Comparison of ENCODE assay signal across 18 mouse cellular contexts in the genomic region with DNA sequence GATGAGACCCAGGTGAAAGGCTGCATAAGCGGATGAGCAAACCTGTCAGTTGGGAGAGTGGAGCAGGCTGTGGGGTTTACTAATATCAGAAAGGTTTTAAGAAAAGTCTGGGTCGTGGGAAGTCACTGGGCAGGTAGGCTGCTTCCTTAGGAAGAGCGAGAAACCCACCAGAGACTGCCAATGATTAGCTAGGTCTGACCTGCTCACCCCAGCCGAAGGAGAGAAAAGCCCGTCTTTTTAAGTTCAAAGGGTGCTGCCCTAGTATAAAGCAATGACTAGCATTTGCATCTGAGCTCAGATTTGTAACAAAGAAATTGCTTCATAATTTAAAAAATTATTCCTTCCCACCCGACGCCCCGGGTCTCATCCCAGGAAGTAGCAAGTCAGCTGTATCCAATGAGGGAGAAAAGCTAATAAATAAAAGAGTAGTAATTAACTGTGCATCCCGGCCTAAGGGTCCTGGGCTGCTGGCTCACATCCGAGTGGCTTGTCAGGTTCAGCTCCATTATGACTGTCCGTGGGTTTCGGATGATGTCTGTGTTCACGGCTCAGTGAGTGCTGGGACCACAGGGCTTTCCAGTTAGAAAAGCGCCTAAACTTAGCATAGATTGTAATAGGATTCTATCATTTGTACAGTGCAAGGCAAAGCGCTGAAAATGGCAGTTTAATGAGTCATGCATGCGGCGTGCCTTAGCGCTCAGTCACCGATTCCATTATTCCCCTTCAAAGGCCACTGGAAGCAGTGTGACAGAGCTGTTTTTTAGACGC. TPM values are rescaled to one million over a fixed set of nuclear protein-coding genes. Genes with fewer than 3 reads are reported as not detected.
DNase-seq lines count a peak whose midpoint lies in the region; ATAC-seq lines count a peak whose summit lies in the region.
"Had no signal": no experiment of that assay in that cellular context is flagged by ENCODE, and none has a peak within 500 bp of the region (broad histone marks: within the 10 kb centered on the region; RNA-seq: fewer than 3 reads in every experiment).

No protein-coding gene starts in this region.

- peaks cover 13% of the 10 kb centered on the region; the same call in 1 of the 2 replicates for H3K4me1 ChIP-seq in forebrain, embryonic 13.5 days
- no peaks in the 10 kb centered on the region for H3K4me1 ChIP-seq in midbrain, embryonic 14.5 days (ENCODE audit: control insufficient read depth, insufficient read depth, low read length)
- H3K4me1 ChIP-seq in heart, embryonic 11.5 days (ENCODE audit: control insufficient read depth, insufficient read depth, low read length) = no peaks in the 10 kb centered on the region
- H3K4me1 ChIP-seq: embryonic facial prominence, embryonic 13.5 days; heart, embryonic 10.5 days had no signal

- no peaks in the 10 kb centered on the region for H3K27me3 ChIP-seq in forebrain, embryonic 13.5 days
- H3K27me3 ChIP-seq in midbrain, embryonic 14.5 days (ENCODE audit: control insufficient read depth, insufficient read depth, low read length) = no peaks in the 10 kb centered on the region
- no peaks in the 10 kb centered on the region for H3K27me3 ChIP-seq in heart, embryonic 11.5 days (ENCODE audit: control insufficient read depth, insufficient read depth, low read length)
- H3K27me3 ChIP-seq: embryonic facial prominence, embryonic 13.5 days had no signal

- peak; percentile 82 for ATAC-seq in forebrain, embryonic 13.5 days
- peak; percentile 40; the same call in 1 of the 2 replicates for ATAC-seq in midbrain, embryonic 14.5 days (ENCODE audit: low FRiP score, low TSS enrichment)
- ATAC-seq in heart, embryonic 11.5 days (replicated peaks; ENCODE audit: insufficient number of reproducible peaks, low FRiP score, low TSS enrichment) = no peak
- ATAC-seq: inflammation-experienced regulatory T-cells, adult 6 months had no signal

- DNase-seq in adrenal gland, postnatal 25 days = peak; percentile 7
- no peak for DNase-seq in adrenal gland, adult 8-10 months
- DNase-seq in 3134 (ENCODE audit: extremely low read depth, insufficient read length, low spot score) = peak; percentile 59
- DNase-seq in midbrain, embryonic 14.5 days = peak; percentile 66
- no peak for DNase-seq in right cerebral cortex, postnatal 10 days (ENCODE audit: low spot score in 2 of 2)
- no peak for DNase-seq in lung, adult 18-20 months
- DNase-seq: B cell, adult 2 months; cerebellum, adult 9-11 months; lung, postnatal 10 days had no signal

- H3K4me2 ChIP-seq in forebrain, embryonic 13.5 days = peak overlapping the region; percentile 24
- H3K4me2 ChIP-seq in midbrain, embryonic 14.5 days (ENCODE audit: low read length) = peak overlapping the region; percentile 28; the same call in 1 of the 2 replicates
- H3K4me2 ChIP-seq in heart, embryonic 11.5 days = no peak overlapping the region
- H3K4me2 ChIP-seq: embryonic facial prominence, embryonic 13.5 days had no signal

- WGBS in forebrain, embryonic 13.5 days = 41% methylated on average over 20 of the region's 20 CpGs
- 51% methylated on average over 20 of the region's 20 CpGs for WGBS in midbrain, embryonic 14.5 days
- WGBS in heart, embryonic 11.5 days (ENCODE audit: insufficient replicate concordance) = 75% methylated on average over 20 of the region's 20 CpGs

- H3K27ac ChIP-seq in forebrain, embryonic 13.5 days = no peak overlapping the region
- H3K27ac ChIP-seq in midbrain, embryonic 14.5 days (replicated peaks; ENCODE audit: low read depth, low read length) = no peak overlapping the region; the same call in 1 of the 2 replicates
- H3K27ac ChIP-seq in heart, embryonic 11.5 days (ENCODE audit: low read depth, low read length) = no peak overlapping the region
- H3K27ac ChIP-seq: embryonic facial prominence, embryonic 13.5 days; heart, embryonic 10.5 days; stomach, postnatal 0 days had no signal

- H3K9ac ChIP-seq in forebrain, embryonic 13.5 days = 0 out of 2 replicates have a peak overlapping the region, but pooled peaks have one; percentile 6
- no peak overlapping the region for H3K9ac ChIP-seq in midbrain, embryonic 14.5 days (replicated peaks; ENCODE audit: low read length)
- no peak overlapping the region for H3K9ac ChIP-seq in heart, embryonic 11.5 days (ENCODE audit: low read depth, low read length)
- H3K9ac ChIP-seq: embryonic facial prominence, embryonic 13.5 days had no signal

- H3K4me3 ChIP-seq in forebrain, embryonic 13.5 days = no peak overlapping the region
- no peak overlapping the region for H3K4me3 ChIP-seq in midbrain, embryonic 14.5 days (replicated peaks; ENCODE audit: low read depth, low read length)
- H3K4me3 ChIP-seq in heart, embryonic 11.5 days (ENCODE audit: low read depth, low read length) = no peak overlapping the region
- H3K4me3 ChIP-seq: embryonic facial prominence, embryonic 13.5 days; heart, embryonic 10.5 days had no signal

- 0 out of 2 replicates have a peak, but pooled peaks cover 3% of the 10 kb centered on the region for H3K9me3 ChIP-seq in forebrain, embryonic 13.5 days (replicated peaks)
- H3K9me3 ChIP-seq in midbrain, embryonic 14.5 days (ENCODE audit: control insufficient read depth, low read length) = no peaks in the 10 kb centered on the region
- H3K9me3 ChIP-seq in heart, embryonic 11.5 days (replicated peaks; ENCODE audit: control insufficient read depth, low read length) = no peaks in the 10 kb centered on the region
- H3K9me3 ChIP-seq: embryonic facial prominence, embryonic 13.5 days; heart, embryonic 10.5 days had no signal

- H3K36me3 ChIP-seq in forebrain, embryonic 13.5 days (ENCODE audit: poor library complexity, severe bottlenecking) = no peaks in the 10 kb centered on the region
- no peaks in the 10 kb centered on the region for H3K36me3 ChIP-seq in midbrain, embryonic 14.5 days (ENCODE audit: control insufficient read depth, insufficient read depth, low read length)
- no peaks in the 10 kb centered on the region for H3K36me3 ChIP-seq in heart, embryonic 11.5 days (ENCODE audit: control insufficient read depth, insufficient read depth, low read length)
- H3K36me3 ChIP-seq: embryonic facial prominence, embryonic 13.5 days; heart, embryonic 10.5 days had no signal

RNA-seq across cellular contexts. Expression of a gene that starts 43.7 kb away (rescaled TPM):
- total RNA-seq in adrenal gland, postnatal 25 days (2021) = not detected in 2 replicates
- total RNA-seq in adrenal gland, adult 8-10 months (2022) = not detected
- 0.50 and 0.61 TPM in 2 replicates for polyA plus RNA-seq in forebrain, embryonic 13.5 days (2015; fragmentation: Nextera tagmentation; extraction: Ambion mirVana)
- polyA plus RNA-seq in midbrain, embryonic 14.5 days (2014; fragmentation: Nextera tagmentation; extraction: Ambion mirVana) = not detected in 2 replicates
- 0.14 TPM in 1 of 2 replicates, not detected in the other for polyA plus RNA-seq in heart, embryonic 11.5 days (2014; fragmentation: Nextera tagmentation; extraction: Ambion mirVana)
- total RNA-seq: gastrocnemius, adult 18-20 months; layer of hippocampus, postnatal 14 days; liver, adult 2 months had no signal
- polyA plus RNA-seq: heart, embryonic 10.5 days; inflammation-experienced regulatory T-cells, adult 6 months; liver, adult 2 months; stomach, postnatal 0 days had no signal

Comparison
In these comparisons a context has a peak if more than half of its experiments do, and no peak if none do; other contexts are left out.
1. DNase-seq: peak in adrenal gland, postnatal 25 days (single experiment), 3134 (single experiment) and midbrain, embryonic 14.5 days (single experiment); none in adrenal gland, adult 8-10 months (single experiment), right cerebral cortex, postnatal 10 days (0 of 2) and lung, adult 18-20 months (0 of 2).